Mouse (Mus musculus): ENCODE measurements around the gene Cpeb2.

- TF ChIP-seq CTCF (IDR thresholded peaks at IDR 0.05; ENCODE audit: low read depth) (no peak), EP300 (optimal IDR thresholded peaks at IDR 0.05) (no peak)
These were observed 48.1 kb upstream of the Cpeb2 start for GRCm38 (mm10) chr5:43184834-43185233.
